Mouse (Mus musculus): ENCODE measurements around the gene Nfx1. TPM values are rescaled to one million over a fixed set of nuclear protein-coding genes. Genes with fewer than 3 reads are reported as not detected.

Nfx1 gene
- total RNA-seq, 2 experiments from 2014 or later, result 61.5 to 64.2 TPM

DNA sequence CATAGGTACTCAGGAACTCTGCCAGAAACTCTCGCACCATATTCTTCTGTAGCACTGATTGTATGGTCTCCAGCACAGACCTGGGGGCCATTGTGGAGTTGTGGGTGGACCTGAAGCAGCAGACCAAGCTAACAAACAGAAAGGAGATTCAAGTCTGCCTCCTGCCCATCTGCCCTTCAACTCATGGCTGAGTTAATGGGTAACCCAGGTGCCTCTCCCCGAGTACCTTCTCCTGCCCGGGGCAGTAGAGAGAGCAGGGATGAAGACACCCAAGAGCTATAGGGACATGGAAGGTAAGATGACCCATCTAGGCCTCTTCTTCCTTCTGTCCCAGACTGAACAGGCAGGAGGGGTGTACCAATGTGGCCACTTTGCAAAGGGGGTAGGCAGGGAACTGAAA is 74.6 kb downstream of the Nfx1 start:
- no peak for DNase-seq (ENCODE audit: low spot score in 2 of 2)

DNA sequence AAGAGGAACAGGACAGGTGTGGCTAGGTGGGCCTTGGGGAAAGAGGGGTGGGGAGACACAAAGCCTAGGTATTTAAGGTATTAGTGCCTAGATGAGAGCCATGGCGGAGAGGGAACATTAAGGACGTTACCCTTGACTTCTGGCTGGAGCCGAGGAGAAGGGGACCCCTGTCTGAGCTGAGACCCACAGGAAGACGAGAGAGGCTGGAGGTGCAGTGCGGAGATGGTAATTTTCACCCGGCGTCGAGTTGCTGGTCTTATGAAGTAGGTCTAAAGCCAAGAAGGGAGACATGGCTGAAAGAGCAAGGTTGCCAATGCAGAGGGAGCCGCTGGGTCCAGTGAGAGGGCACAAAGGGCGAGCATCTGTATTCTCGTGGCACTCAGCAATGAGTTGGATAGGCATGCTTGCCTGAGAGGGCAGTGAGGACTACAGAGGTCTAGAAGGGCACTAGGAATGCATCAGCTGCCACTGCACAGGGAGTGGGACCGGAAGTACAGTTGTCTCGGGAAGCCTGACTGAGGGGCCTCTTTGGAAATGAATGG is 75.6 kb downstream of the Nfx1 start:
- DNase-seq (ENCODE audit: low spot score in 2 of 2), result no peak

DNA sequence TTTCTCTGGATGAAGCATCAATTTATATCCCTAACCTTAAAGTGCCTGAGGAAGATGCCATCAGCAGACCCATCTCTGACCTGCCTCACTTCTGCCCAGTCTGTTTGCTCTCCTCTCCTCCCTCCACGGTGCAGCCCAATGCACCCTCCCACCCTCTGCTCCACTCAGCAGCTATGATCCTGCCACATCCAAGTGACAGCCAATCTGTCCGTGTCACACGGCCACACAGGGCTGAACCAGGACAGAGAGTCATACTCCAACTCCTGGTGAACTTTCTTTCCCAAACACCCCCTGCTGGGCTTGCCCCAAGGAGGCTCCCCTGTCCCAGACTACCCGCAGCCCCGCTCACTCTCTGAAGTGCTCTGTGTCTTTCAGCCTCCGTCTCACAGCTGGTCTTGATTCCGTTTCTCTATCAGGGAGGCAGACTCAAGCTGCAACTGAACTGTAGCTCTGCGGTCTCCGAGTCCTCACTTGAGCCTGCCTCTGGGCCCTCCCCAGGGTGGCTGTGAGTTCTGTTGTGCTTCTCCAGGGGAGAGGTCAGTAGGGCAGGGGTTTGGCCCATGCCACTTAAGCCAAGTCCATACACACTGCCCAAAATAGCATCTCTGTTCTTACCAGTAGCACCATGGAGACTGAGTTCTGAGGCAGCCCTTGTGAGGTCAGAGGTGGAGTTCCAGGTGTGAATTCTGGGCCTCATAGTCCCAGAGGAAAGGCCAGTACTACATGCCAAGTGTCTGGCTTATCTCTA is 77.0 kb downstream of the Nfx1 start, which contains the start of gene Aqp7:
TSS of gene Aqp7 (minus strand) at position 616 of the 748 bp plus-strand sequence.
- no peak for DNase-seq (ENCODE audit: low spot score in 2 of 2)

DNA sequence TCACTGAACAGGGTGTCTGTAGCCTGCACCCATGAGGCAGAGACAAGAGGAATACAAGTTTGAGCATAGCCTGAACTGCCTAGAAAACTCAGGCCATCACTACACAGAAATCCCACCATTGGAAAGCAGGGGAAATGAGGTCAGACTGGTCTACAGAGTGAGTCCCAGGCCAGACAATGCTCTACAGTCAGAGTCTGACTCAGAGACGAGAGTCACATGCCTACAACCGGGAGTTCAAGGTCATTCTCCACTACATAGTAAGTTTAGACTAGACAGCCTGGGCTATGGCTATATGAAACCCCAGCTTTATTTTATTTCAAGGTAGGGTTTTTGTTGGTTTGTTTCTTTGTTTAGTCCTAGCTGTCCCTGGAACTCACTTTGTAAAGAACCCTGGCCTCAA is 78.2 kb downstream of the Nfx1 start:
- DNase-seq (ENCODE audit: low spot score in 2 of 2), result no peak

DNA sequence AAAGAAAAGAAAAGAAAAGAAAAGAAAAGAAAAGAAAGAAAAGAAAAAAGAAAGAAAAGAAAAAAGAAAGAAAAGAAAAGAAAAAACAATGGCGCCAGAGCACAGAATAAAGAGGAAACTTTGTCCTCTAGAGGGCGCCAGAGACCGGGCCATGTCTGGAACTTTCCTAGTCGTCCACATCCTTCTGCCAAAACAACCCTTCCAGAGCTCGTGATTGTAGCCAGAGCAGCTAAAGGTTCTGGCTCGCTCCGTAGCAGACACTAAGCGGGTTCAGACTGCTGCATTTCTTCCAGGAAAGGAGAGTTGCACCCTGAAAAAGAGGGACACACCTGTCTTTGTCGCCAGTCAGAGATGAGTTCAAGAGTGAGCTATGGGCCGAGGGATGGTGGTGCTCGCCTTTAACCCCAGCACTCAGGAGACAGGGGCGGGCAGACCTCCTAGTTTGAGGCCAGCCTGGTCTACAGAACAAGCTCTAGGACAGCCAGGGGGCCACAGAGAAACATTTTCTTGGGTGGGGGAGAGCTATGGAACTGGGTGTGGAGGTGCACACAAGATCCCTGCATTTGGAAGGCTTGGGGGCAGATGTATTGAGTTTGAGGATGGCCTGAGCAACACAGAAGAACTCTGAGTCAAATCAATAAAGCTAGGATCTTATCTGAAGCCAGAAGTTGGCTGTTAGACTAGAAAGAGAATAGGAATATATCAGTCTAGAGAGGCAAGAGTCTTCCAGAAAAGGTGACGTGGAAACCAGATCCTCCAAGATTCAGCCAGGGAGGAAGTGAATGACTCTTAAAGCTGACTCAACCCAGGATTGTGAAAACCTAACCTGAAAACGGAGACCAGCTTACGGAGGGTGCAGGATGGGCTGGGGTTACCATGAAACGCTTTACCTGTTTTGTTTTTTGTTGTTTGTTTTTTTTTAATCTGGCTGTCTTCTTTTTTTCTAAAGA is 80.3 kb downstream of the Nfx1 start:
- DNase-seq (ENCODE audit: low spot score in 2 of 2), result peak; percentile 90 to 92

DNA sequence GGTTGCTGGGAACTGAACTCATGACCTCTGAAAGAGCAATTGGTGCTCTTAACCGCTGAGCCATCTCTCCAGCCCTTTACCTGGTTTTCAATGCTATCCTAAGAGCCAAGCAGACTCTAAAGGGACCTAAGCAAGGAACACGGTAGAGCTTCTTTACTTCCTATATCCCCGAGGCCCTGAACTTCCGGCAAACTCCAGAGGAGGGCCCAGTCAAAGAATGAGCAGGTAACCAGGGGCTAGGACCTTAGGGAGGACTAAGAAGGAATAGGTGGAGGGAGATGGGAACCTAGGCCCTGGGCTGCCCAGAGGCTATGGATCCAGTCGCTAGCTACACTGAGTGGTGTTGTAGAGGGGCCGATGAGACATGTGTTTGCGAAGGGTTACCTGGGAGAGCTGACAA is 81.1 kb downstream of the Nfx1 start:
- no peak for DNase-seq (ENCODE audit: low spot score in 2 of 2)

DNA sequence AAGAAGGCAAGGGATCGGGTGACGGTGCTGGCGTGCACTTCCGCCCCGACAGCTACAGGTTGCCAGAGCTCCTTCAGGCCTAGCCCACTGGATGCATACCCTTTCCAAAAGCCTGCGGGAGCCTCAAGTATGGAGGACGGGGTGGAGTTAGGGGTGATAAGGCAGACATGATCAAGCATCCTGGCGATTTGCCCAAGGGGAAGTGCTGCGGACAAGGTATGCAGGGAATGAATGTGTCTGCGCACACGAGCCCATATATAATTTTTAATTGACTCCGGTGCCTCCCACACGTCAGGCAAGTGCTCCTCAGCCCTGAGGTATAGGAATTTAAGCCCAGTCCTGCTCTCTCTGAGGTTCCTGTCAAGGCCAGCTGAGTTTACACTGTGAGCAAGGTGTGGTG is 84.4 kb downstream of the Nfx1 start:
- DNase-seq (ENCODE audit: low spot score in 2 of 2), result no peak

DNA sequence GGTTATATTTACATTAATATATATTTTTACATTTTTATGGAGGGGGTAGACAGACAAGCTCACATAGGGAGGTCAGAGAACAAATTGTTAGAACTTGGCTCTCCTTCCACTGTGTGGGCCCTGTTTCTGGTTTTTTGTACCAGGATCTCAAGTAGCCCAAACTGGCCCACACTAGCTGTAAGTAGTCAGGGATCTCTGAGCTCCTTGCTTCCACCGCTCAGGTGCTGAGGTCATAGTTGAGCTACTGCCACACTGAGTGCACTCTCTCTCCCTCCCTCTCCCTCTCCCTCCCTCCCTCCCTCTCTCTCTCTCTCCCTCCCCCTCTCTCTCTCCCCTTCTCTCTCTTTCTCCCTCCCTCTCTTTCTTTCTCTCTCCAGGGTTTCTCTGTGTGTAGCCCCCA is 85.5 kb downstream of the Nfx1 start:
- no peak for DNase-seq (ENCODE audit: low spot score in 2 of 2)

DNA sequence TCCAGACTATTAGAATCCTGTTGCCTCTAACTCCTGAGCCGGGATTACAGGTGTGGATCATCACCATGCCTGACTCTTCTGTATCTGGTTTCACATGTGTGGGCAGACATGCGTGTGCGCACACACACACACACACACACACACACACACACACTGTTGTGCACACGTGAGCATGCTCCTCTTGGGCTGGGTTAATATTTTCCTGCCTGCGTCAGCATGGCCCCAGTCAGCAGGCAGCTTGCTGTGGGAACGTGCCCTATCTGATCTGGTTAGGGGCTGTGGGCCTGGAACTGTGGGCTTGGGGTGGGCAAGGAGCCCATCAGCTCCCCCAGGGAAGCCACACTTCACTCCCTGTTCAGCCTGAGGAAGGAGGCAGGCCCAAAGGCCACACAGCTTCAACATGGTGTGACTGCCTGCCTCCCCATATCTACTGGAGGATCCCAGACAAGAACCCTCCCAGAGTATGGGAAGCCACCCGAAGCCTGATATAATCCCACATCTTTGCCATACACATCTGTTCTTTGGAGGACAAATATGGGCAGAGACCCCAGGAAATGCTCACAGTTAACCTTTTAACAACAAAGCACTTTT is 86.1 kb downstream of the Nfx1 start:
- no peak for DNase-seq (ENCODE audit: low spot score in 2 of 2)

DNA sequence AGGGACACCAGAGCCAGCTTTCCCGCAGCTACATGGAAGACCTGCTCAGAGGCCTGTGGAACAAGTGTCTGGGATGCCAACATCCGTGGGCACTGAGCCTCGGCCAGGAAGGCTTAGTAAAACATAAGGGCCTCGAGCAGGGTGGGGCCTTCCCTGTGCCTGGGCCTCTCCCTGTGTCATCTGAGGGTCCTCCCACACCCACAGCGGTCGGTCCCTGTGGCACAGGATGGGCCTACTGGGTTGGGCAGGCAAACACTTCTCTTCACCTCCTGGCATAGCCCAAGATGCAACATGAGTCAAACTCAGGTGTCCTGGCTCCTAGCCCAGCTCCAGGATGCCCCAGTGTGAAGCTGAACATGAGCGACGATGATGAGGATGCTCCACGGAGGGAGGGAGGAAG is 86.7 kb downstream of the Nfx1 start:
- DNase-seq (ENCODE audit: low spot score in 2 of 2), result no peak

DNA sequence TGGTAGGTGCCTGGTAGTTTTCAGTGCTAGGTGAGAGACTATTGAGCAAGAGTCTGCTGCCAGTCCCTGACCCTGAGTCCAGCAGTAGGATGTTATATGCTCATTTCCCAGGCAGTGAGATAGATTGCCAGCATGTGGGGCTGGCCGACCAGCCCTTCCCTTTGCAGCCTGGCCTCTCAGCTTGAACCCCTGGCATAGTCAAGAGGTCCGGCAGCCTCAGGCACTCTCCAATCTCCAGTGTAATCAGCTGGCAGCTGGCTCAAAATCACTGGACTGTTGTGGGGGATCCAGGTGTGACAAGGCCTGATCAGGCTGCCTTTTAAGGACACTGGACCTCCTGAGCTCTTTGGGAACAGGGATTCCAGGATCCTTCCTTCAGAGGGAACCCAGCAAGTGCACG is 92.6 kb downstream of the Nfx1 start:
- DNase-seq (ENCODE audit: low spot score in 2 of 2), result no peak

DNA sequence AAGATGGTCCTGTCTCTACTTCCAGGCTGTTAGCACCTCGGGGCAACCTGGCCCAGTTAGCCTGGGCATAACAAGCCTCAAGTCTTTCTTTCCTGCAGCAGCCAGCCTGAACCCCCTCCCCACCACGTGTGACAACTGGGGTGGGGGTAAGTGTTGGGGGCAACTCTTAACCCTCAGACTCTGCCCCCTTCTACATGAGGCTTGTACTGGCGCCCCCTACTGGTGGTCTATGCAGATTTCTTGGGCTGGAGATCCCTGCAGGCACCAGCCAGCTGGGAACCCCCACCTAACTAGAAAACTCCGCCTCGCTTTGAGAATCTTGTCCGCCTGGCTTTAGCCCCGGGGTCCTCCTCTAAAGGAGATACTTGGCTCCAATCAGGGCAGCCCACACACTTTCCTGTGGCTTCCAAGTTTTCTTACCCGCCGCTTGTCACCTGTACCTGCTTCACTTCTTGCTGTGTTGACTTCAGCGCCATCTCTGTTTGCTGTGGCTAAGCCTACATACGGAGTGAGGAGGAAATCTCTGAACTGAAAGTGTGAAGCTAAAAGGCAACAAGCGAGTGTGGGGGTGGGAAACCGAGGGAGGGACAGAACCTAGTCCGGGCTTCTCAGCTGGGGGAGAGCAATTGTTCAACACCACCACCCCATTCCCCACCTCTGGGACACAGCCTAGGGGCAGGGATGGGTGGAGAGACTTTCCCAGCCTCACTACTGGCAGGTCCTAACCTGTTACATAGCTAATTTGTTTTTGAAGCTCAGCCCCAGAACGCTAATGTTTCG is 93.4 kb downstream of the Nfx1 start:
- peak in 1 of 2 experiments; percentile 17 for DNase-seq (ENCODE audit: low spot score in 2 of 2)

DNA sequence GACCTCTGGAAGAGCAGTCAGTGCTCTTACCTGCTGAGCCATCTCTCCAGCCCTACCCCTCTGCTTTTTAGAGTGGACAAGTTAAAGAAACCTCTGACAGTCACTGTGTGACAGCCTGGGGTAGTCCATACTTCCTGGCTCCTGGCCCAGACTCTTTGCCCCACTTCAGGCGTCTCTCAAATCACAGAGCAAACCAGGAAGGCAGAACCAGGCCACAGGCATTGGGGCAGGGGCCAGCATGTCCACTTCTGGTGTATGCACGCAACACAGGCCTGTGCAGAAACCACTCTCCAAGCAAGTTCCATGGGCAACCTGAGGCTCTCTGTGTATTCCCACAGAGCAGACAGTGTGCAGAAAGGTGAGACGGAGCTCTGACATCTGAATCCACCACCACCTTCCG is 94.5 kb downstream of the Nfx1 start:
- no peak for DNase-seq (ENCODE audit: low spot score in 2 of 2)

DNA sequence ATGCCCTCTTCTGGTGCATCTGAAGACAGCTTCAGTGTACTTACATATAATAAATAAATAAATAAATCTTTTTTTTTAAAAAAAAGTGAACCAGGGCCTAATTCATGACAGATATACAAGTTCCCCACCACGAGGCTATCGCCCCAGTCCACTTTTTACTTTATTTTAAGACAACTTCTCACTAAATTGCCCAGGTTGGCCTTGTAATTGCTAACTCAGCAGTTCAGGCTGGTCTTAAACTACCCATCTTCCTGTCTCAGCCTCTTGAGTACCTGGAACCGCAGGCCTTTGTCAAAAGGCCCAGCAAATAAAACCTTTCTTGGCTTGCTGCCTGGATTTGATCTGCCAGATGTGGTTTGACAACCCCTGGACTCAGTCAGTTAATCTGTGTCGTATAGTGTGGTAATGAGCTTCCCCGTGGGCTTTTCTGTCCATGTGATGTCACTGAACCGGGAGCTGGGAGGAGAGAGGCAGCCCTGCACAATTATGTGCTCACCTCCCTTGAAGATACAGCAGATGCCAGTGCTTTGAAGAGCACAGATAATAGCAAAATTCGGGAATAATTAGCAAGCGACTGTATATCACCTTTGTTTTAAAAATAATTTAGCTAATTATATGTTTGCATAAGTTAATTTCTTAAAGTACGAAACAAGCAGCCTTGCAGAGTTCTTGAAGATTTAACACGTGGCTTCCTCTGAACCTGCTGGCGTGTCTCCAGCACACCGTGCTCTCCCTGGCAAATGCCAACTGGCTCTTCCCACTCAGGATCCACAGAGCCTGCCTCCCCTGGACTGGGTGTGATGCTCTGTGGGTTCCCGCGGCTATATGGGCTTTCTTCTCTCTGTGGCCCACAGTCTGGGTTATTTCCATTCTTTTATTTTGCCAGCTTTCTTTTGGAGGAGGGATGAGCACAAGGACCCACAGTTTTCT is 101.1 kb downstream of the Nfx1 start:
- no peak for DNase-seq (ENCODE audit: low spot score in 2 of 2)

DNA sequence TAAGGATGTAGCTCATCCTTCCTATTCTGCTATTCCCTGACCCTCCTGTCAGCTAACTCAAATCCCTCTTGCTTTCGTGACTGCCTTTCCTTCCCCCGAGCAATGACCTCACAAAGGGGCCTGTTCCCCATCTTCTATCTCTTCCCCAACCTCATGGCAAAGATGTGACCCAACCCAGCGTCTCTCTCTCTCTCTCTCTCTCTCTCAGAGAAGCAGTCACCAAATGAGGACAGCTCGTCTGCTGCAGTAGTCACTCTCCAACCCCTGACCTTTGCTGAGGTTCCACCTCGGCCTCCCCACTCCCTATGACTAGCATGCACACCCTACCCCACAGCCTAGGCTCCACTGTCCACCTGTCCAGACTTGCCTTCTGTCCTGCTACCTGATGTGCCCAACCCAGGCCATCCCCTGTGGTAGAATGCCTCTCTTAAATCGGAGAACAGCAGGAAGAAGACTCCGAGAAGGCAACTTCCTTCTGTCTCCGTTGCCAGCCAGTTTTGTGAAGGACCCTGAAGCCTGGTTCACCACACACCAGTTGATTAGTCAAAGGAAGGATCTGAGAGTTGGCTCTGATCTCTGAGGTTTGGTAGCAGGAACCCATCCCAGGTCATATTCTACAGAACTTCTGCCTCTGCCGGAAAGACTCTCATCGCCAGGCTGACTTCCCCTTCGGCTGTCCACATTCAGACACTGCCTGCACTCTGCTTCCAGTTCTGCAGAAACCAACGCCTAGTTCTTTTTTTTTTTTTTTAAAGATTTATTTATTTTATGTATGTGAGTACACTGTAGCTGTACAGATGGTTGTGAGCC is 102.5 kb downstream of the Nfx1 start:
- DNase-seq (ENCODE audit: low spot score in 2 of 2), result no peak

DNA sequence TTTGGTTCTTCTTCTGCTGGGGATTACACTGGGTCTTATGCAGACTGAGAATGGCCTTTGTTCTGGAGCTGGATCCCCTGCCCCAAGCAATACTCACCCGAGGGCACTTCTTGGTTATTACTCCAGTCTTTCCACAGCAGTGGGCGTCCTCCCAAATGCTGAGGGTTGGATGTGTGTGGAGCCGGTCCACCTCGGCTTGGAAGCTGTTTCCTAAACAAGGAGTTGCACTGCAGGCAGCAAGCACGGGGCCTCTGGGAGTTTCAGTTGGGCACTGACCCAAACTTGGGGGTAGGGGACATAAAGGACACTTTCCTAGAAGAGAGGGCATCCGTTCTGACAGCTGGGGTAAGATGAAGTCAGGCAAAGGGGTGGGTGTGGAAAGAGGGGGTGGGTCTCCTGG is 103.8 kb downstream of the Nfx1 start:
- no peak for DNase-seq (ENCODE audit: low spot score in 2 of 2)

Data from layer of hippocampus, postnatal 10 days (tissue).